Mouse (Mus musculus) ZHBTc4 (cell line): ENCODE data around the gene BC048562.
A peak's percentile ranks its signal among the peaks of the same experiment; 100 is the strongest.

Experiments used
- DNase-seq: peaks from one replicate; pipeline ENCODE4 v3.0.0-alpha.2; 2011; ENCODE audit warnings: low read depth, low spot score

BC048562 gene

GRCm38 (mm10) chr9:108450292-108451169 is 14.2 kb downstream of the BC048562 start:
- DNase-seq = no peak

DNA sequence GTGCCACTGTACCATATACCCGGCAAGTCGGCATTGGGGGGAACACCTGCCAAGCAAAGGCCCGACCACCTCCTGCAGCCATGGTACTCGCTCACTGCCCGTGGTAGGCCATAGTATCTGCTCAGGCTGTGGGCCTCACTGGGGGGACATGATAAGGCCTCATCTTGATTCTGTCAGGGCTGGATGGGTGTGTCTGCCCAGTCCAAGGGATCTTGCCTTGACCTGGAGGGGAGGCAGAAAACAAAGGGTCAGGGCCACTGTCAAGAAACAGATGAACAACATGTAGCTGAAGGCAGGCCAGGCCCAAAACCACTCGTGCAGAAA is 14.8 kb downstream of the BC048562 start:
- DNase-seq = no peak

GRCm38 (mm10) chr9:108451519-108452160 is 15.4 kb downstream of the BC048562 start:
- peak; percentile 61 for DNase-seq

DNA sequence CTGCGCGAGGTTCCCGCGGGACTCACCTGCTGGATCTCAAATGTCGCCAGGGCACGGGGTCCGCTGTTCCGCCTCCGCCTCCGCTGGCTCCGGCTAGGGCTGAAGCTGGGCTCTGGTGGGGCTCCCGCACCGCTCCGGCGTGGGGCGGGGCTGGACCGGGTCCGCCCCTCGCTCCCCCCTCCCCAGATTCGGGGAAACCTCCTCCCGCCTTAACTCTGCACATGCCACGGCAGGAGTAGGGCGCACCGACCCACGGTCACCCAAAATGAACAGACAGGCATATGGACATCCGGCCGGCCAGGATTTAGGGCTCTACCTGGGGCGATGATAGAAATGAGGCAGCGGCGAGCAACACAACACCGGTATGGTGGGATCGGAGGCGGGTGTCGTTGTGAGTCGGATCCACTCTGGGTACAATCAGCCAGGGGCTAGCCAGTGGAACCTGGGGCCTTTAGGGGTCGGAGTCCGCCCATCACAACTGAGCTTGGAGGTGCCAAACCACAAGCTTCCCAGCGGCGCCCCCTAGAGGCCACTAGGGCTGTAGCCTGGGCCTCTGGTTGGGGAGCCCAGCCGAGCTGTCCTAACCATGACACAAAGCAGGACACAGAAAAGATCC is 16.1 kb downstream of the BC048562 start:
- peak; percentile 90 for DNase-seq

DNA sequence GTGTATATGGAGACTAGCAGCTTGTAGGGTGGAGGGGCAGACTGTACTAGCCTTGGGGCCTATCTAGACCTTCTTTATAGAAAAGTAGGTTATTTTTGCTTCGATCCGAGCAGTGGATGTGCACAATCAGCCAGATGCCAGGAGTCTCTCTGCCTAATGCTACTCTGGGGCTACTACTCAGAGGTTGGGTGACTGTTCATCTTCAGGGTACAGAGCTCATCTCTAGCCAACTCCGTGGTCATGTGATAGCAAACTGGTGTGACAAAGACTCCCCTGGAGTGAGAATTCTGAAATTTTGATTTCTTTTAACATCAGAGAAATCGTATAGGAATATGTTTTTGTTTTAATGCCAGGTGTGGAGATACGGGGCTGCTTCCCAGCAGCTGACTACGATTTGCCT is 16.6 kb downstream of the BC048562 start:
- no peak for DNase-seq

DNA sequence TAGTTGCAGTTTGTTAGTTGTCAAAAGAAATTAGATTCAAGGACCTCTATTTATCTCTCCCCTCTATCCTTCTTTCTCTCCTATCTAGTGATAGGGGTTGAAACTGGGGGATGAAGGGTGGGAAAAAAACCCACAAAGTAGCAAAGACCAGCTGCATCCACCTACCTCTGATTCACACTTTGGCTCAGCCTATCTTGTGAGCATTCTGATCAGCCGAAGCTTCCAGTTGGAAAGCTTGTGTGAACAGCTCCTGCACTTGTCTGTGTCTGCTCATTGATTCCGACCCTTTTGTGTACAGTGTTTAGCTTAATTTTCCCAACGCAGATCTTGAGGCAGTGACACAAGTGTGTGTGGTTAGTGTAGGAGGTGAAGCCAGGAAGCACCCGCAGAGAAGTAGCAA is 17.2 kb downstream of the BC048562 start:
- no peak for DNase-seq

DNA sequence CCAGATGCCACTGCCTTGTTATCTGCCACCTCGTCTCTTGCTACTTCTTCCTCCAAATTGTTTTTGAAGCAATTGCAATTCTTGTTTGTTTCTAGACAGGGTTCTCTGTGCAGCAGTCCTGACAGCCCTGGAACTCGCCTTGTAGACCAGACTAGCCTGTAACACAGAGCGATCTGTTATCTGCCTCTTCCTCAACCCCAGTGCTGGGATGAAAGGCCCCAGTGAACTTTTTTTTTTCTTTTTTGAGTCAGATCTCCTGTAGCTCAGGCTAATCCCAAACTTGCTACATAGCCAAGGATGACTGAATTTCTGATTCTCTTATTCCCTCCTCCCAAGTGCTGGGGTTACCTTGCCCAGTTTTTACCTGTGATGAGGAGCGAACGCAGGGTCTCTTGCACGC is 18.1 kb downstream of the BC048562 start:
- no peak for DNase-seq

DNA sequence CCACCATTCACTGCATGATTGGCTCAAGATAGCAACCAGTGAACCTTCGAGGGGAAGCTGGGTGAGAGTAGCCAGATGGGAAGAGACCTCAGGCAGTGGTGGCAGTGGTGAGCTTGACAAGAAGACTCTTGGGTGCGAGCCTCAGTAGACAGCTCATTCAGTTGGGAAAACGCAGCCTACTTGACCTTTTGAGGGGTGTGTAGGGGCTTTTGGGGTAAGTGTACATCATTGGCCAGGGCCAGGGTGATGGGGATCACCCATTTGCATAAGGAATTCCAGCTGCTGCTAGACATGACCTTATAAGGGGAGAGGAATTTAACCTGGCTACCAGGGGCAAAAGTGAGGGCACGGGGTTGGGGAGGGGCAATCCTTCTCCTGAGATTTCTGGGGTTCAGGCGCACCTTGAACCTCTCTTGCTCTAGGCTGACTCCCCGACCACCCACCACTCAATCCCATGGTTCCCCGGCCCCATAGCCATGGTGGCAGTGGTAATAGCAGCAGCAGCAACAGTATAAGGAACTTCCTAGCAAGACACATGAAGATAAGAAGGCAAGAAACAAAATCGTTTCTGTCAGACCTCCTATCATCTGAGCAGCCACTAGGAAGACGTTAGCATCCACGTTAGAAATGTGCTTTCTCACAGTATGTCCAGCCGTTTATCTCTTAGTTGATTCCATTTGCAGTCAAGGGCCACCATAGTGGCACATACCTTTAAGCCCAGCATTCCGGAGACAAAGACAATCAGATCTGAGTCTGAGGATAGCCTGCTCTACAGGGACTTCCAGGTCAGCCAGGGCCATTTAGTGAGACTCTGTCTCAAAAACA is 19.7 kb downstream of the BC048562 start:
- no peak for DNase-seq

DNA sequence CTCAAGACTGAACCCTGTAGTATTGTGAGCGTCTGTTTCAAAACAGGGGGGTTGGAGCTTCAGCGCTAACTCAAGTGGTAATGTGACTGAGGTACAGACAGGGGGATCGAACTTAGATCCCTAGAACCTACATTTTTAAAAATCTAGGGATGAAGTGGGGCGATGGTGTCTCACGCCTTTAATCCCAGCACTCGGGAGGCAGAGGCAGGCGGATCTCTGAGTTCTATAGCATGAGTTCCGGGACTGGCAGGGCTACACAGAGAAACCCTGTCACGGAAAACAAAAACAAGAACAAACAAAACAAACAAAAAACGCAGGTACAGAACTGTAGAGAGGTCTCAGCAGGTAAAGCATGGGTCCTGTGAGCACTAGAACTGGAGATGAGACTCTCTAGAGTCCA is 20.7 kb downstream of the BC048562 start:
- no peak for DNase-seq

DNA sequence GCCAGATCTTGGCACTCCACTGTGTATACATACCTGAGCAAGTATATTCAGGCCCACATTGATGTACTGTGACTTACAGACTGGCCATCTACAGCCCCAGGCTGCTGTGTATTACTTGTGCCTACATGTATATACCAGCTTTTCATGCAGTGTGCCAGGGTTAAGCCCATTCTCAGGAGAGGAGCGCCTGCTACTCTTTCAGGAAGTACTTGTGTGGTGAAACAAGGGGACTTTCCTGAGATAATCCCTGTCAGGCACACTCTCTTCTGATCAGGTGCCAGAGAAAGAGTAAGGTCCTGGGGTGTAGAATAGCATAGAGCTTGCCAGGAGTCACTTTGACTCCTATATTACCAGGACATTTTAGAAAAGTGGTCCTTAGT is 23.6 kb downstream of the BC048562 start:
- DNase-seq = no peak

DNA sequence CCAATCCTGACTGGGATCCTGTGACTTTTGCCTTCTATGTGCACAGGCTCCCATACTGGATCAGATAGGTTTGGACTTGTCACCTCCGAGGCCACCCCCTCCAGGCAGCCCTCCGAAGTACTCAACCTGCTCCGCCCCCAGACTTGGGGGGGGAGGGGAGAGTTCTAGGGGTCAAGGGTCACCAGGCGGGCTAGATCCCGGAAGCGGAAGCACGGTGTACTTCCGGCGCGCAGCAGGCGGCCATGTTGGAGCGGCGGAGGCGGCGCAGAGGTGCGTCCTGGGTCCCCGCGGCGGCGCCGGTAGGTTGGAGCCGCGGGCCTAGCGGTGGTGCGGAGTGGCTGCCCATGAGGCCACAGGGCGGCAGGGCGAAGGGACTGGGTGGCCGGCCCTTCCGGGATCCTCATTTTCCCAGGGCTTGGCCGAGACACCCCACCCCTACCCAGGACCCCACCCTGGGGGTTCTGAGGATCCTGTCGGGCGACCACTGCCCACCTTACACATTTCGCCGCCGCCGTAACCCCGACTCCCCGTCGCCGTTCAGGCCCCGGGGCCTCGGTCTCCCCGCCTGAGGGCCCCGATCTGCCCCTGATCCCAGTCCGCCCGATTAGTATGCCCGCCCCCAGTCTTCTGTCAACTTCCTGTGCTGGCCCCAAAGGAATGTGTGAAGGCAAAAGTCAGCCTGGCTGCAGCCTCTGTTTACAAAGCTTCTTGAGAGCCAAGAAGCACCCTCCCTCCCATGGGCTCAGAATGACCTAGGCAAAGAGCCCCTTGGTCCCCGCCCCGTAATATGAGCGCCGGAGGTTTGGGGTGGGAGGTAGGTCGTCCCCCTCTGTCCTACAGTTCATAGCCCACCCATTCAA is 24.3 kb downstream of the BC048562 start, which contains the start of gene Ccdc71:
Gene Ccdc71, plus strand, starts transcription at position 209 of the 860 bp plus-strand sequence.
- peak; percentile 96 for DNase-seq

DNA sequence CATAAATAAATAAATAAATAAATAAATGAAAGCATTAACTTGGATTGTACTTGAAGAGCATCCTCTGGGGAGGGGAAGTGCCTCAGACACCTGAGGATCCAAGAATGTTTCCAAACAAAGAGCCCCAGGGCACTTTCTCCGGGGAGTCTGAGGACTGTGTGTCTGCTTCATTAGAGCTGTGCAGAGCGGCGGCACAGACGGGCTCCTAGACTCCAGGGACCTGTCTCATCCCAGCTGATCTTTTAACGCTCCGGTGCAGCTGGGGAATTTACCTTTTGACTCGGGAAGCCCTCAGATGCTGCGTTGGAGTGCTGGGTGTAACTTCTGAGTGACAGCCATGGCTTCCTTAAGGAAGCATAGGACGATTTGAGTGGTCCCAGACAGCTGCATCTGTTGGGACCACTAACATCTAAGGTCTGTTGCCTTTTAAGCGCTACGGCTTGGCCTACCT is 24.9 kb downstream of the BC048562 start, which contains the start of gene Klhdc8b:
Gene Klhdc8b, minus strand, starts transcription at position 401 of the 451 bp plus-strand sequence.
- DNase-seq = peak; percentile 62

GRCm38 (mm10) chr9:108461675-108462074 is 25.4 kb downstream of the BC048562 start:
- no peak for DNase-seq

DNA sequence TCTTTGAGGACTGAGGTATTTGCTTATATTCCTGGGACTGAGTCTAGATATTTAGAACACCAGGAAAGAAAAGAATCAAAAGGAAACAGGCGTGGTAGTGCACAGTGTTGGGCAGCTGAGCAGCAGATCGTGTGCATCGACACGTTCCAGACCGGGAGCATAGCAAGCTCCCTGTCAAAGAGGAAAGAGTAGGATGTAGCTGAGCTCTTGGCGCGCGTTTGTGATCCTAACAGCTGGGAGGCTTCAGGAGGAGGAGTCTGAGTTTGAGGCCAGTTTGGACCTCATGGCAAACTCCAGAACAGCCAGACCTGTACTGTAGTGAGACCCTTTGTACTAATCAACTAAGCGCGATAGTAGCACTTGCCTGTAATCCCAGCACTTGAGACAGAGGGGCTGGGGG is 25.9 kb downstream of the BC048562 start:
- DNase-seq = no peak

DNA sequence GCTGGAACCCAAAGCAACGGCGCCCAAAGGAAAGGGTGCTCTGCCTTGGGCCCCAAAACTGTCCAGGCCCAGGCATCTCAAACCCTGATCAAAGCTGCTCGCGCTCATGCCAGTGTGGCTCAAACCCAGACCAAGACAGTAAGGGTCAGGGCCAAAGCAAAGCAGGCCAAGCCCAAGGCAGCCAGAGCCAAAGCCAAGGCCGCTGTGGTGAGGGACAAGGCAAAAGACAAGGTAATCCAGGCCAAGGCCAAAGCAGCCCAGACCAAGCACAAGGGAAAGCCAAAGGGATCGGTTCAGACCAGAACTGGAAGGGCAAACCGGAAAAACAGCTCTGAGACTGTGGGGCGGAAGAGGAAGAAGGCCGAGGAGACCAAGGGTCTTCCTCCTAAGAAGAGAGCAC is 27.4 kb downstream of the BC048562 start:
- DNase-seq = no peak

- DNase-seq = no peak
These were observed 29.9 kb downstream of the BC048562 start for GRCm38 (mm10) chr9:108466219-108466618.

DNA sequence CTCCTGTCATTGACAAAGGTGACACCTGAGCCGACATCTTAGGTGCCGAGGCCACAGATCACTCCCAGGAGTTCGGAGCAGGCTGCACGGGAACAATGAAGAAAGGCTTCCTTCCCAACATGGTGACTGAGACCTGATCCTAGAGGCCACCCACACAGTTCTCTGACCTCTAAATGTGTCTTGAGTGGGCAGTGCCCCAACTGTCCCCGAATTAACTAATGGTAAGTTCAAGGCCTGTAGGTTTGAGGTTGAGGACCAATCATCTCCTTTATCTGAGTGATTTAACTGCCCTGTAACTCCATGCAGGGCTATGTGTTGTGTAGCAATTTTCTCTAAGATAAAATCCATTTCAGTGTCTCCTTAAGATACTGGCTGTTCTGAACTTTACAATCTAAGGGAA is 33.1 kb downstream of the BC048562 start:
- no peak for DNase-seq

DNA sequence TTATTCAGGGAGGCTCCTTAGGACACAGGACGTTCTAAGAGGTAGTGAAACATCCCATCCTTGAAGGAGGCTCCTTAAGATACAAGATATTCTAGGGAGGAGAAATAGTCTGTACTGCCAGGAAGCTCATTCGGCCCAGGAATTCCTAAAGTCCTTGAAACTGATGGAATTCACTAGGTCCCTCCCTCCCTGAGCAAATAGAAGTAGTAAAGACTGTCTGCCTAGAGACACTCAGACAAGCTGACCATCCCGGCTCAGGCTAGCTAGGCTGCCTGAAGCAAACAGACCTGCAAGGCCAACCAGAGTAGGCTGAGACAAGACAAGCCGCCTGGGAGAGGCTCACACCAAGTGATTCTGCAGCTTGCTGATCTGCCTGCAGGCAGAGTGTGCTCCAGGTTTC is 33.6 kb downstream of the BC048562 start:
- DNase-seq = peak; percentile 56

DNA sequence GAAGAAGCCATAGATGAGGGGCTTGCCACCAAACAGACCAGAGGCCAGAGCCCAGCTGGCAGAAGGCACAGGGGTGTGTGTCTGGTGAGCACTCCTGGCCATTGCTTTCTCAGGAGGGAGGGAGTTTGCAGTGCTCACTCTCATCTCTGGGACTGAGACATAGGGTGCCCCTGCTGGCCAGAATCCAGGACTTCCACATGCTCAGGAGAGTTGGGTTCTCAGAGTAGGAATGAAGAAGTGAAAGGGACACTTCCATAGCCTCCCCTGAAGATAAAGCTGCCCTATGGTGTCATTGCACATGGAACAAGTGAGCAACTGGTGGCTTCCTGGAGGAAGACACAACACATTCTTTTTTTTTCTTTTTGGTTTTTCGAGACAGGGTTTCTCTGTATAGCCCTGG is 38.2 kb downstream of the BC048562 start:
- peak; percentile 54 for DNase-seq

DNA sequence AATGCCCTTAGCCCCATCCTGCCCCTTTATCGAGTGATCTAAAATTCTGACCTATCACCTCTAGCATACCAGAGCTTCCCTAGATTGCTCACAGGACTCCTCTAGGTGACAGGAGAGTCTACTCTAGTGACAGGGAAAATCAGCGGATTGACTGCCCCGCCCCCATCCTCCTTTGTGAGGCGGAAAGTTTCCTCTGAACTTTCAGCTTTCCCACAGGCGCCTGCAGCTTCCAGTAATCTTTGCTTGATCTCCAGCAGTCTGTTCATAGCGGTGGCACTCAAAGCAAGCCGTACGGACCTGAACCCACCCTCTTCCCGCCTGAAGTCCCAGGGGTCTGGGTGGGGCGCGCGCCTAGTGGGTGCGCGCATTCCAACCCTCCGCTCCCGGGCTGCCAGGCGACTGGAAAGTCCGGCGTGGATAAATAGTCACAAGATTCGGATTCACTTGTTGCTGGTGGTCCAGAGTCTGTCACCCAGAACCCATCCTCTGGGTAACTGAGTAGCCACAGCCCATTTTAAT is 42.4 kb downstream of the BC048562 start:
- DNase-seq = peak; percentile 97
